Mouse (Mus musculus) gastrocnemius, adult 18-20 months (tissue): ENCODE data around the gene Cmtm8. TPM values are rescaled to one million over a fixed set of nuclear protein-coding genes. Genes with fewer than 3 reads are reported as not detected.
A peak's percentile ranks its signal among the peaks of the same experiment; 100 is the strongest.

Experiments
- DNase-seq: peaks from one replicate; pipeline ENCODE4 v3.0.0; 2021; ENCODE audit warnings: low spot score
- total RNA-seq, 2 experiments: library from RNA; stranded (reverse); gene quantifications; 2 replicates each; pipeline ENCODE4 v1.2.3; 2021

Cmtm8 gene
- total RNA-seq, 2 experiments from 2014 or later = 2.0 to 2.3 TPM

DNA sequence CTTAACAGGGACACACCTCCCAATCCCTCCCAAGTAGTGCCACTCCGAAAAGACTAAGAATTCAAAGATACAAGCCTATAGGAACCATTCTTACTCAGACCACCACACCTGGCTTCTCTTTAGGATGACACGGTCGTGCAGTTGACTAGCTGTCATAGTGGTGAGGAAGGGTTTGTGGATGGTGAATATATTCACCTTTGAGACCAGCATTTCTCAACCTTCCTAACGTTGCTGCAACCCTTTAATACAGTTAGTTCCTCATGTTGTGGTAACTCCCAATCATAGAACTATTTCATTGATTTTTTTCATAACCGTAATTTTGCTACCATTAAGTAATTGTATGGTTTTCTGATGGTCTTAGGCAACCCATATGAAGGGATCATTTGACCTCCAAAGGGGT lies 56.8 kb downstream of the Cmtm8 start:
- DNase-seq = no peak

GRCm38 (mm10) chr9:114785432-114786125 lies 58.4 kb downstream of the Cmtm8 start:
- DNase-seq = no peak

DNA sequence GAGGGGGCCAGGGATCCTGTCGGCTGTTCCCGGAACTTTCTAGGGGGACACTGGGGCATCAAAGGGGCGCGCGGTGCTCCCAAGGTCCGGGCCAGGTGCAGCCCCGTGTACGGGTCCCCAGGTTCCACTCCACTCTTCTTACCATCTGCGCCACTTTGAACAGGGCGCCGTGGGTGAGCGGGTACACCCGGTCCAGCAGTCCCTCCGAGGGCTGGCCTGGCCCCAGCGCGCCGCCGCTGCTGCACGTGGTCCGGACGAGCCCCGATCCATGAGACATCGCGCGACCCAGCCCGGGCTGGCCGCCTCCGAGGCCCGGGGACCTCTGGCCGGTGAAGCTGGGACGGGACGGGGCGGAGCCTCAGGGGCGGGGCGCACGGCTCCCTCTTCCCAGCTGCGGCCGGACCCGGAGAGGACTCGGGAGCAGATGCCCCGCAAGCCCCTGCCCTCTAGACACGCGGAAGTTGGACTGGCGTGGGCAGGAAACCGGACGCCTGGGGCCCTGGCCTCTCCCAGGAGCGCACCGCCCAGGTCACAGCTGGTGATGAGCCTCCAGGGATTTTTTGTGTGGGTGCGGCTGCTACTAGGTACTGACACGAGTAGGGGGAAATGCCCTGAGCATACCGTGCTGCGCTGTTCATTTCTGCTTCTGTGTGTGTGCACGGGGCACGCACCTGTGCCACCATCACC lies 62.3 kb downstream of the Cmtm8 start, which contains the start of gene Cmtm7:
Gene Cmtm7 (minus strand): TSS at position 331 of the 687 bp plus-strand sequence.
- peak; percentile 66 for DNase-seq

DNA sequence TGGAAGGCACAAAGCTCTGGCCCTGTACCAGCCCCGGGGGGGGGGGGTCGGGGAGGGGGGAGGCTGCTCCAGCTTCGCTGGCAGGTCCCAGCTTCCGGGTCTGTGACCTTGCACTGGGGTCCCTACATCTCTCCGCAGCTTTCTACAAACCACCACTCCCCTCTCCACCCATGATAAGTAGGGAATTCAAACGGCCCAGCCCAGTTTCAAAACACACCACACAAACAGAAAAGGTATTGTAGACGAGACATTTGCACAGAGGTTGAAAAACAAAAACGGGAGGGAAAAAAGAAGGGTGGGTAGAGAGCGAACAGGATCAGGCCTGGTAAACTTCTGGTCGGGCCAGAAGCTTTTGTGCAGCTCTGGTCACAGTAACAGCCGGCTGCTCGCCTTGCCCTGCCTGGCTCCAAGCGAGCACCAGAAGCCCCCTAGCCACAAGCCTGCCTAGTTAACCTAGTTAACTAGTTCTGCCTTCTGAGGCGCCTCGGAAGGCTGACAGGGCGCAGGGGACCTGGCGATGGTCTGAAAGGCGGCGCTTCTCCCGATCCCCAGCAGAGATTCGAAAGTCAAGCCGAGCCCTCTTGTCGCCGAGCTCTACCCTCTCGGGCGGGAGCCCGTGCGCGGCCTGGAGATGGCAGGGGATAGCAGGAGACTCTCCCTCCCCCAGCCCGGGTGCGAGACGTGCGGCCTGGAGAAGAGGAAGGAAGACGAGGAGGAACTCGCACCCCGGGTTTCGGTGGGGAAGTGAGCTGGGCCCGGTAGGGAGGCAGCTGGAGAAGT lies 63.0 kb downstream of the Cmtm8 start:
- DNase-seq = peak; percentile 35

DNA sequence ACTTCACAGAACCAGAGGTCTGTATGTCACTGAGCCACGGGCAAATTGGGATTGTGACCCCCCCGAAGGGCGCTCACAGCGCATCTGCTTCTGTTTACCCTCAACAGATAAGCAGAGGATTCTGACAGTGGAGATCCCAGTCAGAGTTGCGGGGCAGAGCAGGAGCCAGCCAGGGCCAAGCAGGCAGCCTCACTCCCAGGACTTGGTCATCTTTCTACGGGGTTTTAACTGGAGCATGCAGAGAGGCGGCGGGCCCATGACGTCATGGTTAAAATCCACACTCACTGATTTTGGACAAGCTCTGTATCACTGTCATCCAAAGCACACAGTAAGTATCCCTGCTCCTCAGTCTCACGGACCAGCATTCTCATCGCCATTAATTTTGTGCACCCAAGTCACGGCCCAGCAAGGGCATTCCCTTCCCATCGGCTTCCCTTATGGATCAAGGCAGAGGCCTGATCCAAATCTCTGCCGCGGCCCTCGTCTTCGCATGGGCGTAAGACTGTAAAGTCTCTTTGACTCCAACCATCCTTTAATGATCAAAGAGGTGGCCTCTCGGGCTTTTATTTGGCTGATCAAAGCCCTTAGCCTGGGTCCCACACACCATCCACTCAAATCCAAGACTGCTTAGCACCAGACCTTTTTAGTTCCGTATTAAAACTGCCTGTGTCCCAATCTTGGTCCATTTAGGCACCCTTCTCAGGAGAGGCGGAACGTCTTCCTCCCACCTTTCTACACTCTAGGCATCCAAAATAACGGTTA lies 63.8 kb downstream of the Cmtm8 start:
- no peak for DNase-seq

- DNase-seq = no peak
Observed at GRCm38 (mm10) chr9:114778877-114779276, 65.1 kb downstream of the Cmtm8 start.

DNA sequence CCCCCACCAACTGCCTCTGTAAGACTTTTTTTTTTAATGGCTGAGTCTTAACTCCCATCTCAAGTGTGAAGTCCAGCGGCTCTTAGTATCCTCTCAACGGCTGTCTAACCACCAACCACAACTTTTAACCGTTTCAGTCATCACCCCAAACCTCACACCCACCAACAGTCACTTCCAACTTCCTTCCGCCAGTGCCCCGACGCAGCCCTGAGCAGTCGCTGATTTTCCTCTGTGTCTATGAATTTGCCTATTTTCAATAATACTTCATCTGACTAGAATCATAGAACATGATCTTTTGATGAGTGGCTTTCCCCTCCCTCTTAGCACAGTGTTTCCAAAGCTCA lies 65.9 kb downstream of the Cmtm8 start:
- DNase-seq = no peak

DNA sequence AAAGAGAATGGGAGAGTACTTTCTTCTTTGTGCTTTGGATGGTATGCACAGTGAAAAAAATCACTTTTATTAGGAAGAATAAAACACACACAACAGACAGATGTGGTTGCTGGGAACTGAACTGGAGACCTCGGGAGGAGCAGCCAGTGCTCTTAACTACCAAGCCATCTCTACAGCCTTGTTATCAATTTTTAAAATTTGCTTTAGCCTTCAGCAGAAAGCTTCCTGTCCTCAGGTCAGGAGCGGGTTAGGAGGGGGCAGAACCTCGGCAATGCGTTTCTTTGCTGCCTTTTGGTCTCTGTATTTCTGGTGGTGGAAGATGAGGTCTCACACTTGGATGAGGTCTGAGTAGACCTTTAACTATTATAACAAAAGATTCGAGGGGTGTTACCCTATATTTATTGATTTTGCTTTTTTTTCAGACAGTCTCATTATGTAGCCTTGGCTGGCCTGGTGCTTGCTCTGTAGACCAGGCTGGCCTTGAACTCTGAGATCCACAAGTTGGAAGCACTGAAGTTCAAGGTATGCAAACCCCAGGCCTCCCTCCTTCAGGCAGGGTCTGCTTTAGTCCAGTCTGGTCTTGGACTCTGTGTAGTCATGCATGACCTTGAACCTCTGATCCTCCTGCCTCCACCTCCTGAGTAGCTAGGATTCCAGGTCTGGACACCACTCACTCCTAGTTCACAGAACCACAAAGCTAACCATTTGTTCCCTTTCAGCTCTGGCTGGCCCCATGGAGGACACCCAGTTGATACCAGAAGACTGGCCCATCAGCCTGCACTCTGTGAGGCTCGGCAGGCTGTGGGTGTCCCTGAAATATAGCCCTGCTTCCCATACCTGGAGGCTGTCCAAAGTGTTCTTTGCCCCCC lies 66.5 kb downstream of the Cmtm8 start:
- no peak for DNase-seq

- DNase-seq = no peak
Observed at GRCm38 (mm10) chr9:114776361-114776760, 67.6 kb downstream of the Cmtm8 start.

DNA sequence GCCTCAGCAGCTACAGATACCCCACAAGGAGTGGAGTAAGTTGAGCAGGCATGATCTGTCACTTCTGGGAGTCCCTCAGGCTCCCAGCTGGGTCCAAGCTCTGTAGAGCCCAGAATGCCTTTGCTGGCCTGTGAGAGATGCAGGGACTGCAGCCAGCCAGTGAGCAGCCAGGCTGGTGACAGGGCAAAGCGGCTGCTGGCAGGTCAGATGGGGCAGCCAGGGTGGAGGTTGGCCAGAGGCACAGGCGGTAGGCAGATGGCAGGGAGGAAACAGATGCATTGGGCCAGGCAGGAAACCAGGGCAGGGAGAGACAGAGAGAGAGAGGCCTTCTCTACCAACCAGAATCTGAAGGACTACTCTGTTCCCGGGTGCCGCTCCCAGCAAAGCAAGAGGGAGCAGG lies 68.7 kb downstream of the Cmtm8 start:
- DNase-seq = peak; percentile 38

DNA sequence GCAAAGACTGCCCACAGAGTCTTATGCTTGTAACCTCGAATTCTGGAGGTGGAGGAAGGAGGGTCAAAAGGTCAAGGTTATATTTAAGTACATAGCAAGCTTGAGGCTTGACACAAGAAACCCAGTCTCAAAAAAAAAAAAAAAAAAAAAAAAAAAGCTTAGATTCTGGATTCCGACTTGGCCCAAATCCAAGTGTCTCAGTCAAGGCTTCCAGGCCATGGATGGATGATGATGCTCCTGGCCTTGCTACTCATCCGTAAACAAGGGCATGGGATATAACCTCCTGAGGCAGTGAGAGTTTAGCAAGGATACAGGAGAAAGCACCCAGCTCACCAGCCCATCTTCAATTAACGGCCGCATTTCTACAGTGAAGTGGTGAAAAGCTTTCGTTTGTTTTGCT lies 69.3 kb downstream of the Cmtm8 start:
- DNase-seq = no peak

GRCm38 (mm10) chr9:114771565-114771964 lies 72.4 kb downstream of the Cmtm8 start:
- DNase-seq = no peak

GRCm38 (mm10) chr9:114770224-114770623 lies 73.7 kb downstream of the Cmtm8 start:
- DNase-seq = no peak

GRCm38 (mm10) chr9:114768066-114768465 lies 75.9 kb downstream of the Cmtm8 start:
- DNase-seq = no peak

DNA sequence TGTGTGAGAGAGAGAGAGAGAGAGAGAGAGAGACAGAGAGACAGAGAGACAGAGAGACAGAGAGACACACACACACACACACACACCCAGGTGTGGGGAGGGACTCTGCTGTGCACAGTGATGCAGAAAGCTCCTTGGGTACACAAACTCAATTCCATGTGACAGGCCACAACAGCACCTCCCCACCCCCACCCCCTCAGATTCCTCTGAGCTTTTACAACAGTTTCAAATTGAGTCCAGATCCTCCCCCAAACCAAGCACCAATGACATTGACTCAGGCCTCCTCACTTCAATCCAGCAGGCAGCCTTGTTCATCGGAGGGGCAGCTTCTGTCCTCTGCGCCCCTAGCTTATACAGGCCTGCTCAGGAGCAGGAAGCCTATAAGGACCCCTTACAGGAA lies 76.4 kb downstream of the Cmtm8 start:
- DNase-seq = no peak

DNA sequence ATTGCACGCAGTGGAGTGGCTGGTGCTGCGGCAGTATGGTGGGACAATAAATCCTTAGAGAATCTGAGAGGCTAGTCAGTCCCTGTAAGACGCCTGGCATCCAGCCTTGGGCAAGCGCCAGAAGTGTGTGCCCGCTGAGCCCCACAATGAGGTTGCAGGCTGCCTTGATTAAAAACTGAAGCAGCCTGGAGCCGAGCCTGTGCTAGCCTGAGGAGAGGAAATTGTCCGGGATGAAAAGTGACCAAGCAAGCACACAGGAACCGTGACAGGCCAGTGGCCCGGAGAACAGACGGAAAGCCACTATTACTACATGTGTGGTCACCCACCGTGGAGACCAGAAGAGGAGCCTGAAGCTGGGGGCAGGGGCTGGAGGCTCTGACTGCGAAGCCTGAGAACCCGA lies 76.9 kb downstream of the Cmtm8 start:
- no peak for DNase-seq

GRCm38 (mm10) chr9:114763341-114763740 lies 80.6 kb downstream of the Cmtm8 start:
- DNase-seq = no peak

- DNase-seq = no peak
Observed at GRCm38 (mm10) chr9:114761848-114762247, 82.1 kb downstream of the Cmtm8 start.

DNA sequence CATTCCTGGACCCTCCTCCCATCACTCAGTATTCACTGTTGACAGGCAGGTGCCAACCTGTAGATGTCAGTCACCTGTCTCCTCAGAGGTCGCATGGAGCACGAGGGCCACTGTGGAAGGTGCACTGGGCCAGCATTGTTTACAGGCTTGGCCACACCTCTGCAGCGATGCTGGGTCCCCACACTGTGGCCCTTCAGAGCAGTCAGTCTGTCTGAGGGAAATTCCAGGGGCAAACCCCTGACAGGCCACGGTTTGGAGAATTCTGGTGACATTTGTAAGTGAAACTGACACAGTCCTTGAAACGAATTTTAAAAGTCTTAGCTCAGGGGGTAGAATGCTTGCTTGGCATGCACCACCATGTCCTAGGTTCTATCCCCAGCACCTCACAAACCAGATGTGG lies 83.6 kb downstream of the Cmtm8 start:
- DNase-seq = no peak

DNA sequence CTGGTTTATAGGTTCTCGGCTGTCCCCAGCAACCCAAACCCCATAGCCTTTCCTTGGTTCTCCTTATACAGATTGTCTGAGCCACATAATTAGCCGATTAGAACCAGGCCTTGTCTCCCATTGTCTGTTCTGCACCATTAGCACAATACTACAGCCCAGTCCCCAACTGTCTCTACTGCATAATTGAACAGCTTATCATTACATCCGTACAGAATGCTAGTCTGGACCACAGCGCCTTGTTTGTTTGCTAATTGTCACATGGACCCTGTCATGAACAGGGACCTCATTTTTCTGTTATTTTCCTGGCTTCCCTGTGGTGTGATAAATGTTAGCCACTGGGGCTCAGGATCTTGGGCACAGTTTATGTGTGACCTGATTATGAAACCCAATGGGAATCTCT lies 84.1 kb downstream of the Cmtm8 start:
- DNase-seq = no peak

- no peak for DNase-seq
Observed at GRCm38 (mm10) chr9:114758801-114759200, 85.2 kb downstream of the Cmtm8 start.
